Mouse (Mus musculus): ENCODE results near the gene Wbp4. TPM values are rescaled to one million over a fixed set of nuclear protein-coding genes. Genes with fewer than 3 reads are reported as not detected.
A peak's percentile ranks its signal among the peaks of the same experiment; 100 is the strongest.

Gene Wbp4
- total RNA-seq, 4 experiments from 2014 or later = 45.6 to 51.2 (median 51.0) TPM

DNA sequence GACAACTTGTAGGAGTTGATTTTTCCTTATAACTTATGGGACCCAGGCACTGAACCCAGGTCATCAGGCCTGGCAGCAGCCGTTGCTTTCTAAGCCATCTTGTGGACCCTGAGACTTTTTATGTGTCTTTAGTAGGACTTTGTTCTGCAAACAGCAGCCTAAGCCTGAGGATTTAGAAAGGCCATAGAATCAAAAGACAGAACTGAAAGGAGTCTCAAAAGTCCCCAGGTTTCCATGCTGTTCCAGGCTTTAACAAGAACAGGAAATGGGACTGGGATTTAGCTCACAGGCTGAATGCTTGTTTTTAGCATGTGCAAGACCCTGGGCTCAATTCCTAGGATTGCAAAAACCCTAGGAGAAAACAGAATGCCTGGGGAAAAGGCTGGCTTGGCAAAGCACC, 26.5 kb upstream of the Wbp4 start:
- DNase-seq (ENCODE audit: low spot score in 2 of 2) = no peak

GRCm38 (mm10) chr14:79506207-79506606, 24.9 kb upstream of the Wbp4 start:
- DNase-seq (ENCODE audit: low spot score in 2 of 2) = no peak

- no peak for DNase-seq (ENCODE audit: low spot score in 2 of 2)
Measured at GRCm38 (mm10) chr14:79504246-79505006, 23.1 kb upstream of the Wbp4 start.

GRCm38 (mm10) chr14:79503371-79504075, 22.2 kb upstream of the Wbp4 start:
- DNase-seq (ENCODE audit: low spot score in 2 of 2) = no peak

GRCm38 (mm10) chr14:79500756-79501155, 19.4 kb upstream of the Wbp4 start:
- DNase-seq (ENCODE audit: low spot score in 2 of 2) = no peak

GRCm38 (mm10) chr14:79499326-79499725, 18.0 kb upstream of the Wbp4 start:
- DNase-seq (ENCODE audit: low spot score in 2 of 2) = no peak

GRCm38 (mm10) chr14:79494349-79494748, 13.0 kb upstream of the Wbp4 start:
- DNase-seq (ENCODE audit: low spot score in 2 of 2) = no peak

DNA sequence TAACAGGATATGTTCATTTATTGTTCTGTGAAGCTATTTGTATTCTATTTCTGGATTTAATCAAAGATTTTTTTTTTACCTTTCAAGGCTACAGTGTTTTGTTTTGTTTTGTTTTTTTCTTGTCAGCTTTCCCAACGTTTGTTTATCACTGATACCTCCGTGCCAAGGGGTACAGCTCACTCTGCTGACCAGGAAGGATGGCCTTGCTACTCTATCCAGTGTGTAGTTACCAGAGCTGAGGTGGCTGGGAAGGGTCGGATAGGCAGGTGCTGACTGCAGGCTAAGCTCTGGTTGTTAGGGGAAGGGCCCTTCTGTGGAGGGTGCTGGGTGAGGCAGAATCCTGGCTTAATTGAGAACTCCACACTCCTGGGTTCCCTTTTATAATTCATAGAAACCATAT, 8.9 kb upstream of the Wbp4 start:
- DNase-seq (ENCODE audit: low spot score in 2 of 2) = no peak

DNA sequence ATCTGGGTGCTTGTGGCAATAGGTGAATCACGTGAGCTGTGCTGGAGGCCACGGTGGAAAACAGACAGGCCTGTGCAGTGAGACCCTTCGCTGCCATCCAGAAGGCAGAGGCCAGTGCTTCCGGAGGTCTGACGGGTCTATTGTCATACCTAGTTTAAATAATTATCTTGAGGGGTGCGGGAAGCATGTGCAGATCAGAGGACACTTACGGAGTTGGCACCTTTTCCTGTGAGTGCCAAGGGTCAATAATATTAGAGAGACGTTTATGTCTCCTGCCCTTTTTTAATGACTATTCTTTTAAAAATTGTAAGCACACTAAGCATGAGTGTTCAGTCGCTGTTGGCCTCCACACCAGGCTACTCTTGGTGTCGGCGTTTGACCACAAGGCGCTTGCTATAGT, 7.8 kb upstream of the Wbp4 start:
- DNase-seq (ENCODE audit: low spot score in 2 of 2) = no peak

DNA sequence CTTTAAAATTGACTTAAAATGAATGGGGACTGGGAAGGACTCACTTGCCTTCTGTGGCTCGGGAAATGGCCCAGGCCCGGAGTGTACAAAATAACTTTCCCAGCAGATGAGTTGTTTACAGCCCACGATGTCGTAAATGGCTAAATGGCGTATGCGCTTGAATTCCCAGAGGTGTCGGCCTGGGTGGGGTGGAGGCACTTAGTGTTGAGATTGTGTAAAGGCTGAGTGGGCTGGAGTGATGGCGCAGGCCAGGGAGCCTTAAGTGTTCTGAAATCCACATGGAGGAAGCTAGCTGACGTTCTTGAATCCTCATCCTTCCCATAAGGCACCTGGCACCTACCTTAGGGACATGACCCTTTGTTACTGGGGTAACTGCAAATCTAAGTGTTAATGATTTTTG, 7.2 kb upstream of the Wbp4 start:
- DNase-seq (ENCODE audit: low spot score in 2 of 2) = no peak

- DNase-seq (ENCODE audit: low spot score in 2 of 2) = peak in 1 of 2 experiments; percentile 17
Measured at GRCm38 (mm10) chr14:79486993-79487731, 5.8 kb upstream of the Wbp4 start.

GRCm38 (mm10) chr14:79486617-79486992, 5.3 kb upstream of the Wbp4 start:
- DNase-seq (ENCODE audit: low spot score in 2 of 2) = no peak

DNA sequence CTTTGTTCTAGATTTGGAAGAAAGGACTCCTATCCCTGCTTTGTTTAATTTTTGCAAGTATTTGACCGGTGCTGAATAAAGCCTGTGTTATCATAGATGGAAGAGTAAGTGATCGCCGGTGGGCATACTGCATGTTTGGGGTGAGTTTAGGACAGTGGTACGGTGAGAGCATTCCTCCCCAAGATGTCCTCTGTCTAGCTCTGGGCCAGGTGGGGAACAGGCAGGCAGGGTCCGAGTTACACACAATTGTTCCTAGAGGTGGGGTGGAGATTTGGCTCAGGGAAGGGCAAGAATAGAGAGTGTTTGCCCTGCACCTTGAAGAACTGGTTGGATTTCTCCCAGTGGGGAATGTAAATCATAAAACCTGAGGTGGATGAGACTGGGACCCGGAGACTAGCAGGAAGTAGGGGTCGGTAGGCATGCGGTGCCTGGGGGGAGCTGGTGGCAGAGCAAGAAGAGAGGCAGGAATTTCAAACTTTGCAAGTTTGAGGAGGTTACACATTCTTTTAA, 2.3 kb upstream of the Wbp4 start:
- DNase-seq (ENCODE audit: low spot score in 2 of 2) = no peak

DNA sequence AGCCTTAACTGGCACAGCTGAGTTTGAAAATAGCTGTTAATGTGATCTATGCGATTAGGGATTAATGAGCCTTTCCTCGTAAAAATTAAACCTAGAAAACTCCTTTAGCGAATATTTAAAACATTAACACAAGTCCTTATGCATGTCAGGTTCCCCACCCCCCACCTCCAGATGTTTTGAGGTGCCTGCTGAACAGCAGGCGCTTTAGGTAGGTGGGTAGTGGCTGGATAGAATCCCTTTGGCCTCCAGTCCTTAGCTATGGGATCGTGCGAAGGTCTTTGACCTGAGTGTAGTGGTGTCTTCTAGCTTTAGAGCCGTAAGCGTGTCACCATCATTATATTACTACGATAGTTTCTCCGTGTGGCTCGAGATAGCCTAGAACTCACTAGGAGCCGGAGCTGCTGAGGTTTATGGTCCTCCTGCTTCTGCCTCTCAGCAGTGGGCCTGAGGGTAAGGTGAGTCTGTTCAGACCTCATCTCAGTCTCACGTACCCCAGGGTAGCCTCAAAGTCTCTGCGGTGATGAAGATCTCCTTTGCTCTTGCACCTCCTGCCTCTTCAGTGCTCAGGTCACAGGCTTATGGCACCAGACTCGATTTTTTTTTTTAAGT, 1.5 kb upstream of the Wbp4 start:
- DNase-seq (ENCODE audit: low spot score in 2 of 2) = no peak

- peak in 1 of 2 experiments; percentile 18 for DNase-seq (ENCODE audit: low spot score in 2 of 2)
Measured at GRCm38 (mm10) chr14:79482251-79482661, 936 bp upstream of the Wbp4 start.

DNA sequence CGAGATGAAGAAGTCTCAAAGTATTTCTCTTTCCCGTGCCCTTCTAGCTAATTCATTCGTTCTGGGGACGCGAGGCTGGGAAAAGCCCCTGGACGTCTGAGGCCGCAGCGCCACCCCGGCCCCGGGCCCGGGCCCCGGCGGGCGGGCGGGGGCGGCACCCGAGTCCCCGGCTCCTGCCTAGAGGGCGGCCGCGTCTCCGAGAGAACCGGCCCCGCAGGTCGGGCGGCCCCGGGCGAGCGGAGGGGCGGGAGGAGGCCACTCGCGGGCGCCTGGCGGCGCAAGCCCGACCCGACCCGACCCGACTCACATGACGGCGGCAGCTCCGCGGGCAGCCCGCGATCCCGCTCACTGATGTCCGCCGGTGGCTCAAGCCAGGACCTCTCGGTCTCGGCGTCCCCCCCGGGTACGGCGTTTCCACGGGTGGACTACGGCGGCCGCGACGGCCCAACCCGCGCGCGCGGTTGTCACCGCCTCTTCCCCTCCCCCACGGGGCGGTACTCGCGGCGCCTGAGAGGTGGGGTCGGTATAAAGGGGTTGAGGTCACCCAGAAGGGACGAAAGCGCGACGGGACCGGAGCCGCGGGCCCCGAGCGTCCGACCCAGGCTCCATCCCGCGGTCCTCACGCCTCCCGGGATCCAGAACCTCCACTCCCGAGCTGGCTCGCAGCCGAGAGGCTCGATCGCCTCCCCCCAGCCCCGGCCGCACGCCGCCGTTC, 539 bp downstream of the Wbp4 start, which contains the start of gene Elf1:
Gene Elf1 (plus strand): TSS at position 571 of the 715 bp plus-strand sequence.
- peak; percentile 92 to 93 for DNase-seq (ENCODE audit: low spot score in 2 of 2)

- DNase-seq (ENCODE audit: low spot score in 2 of 2) = no peak
Measured at GRCm38 (mm10) chr14:79473384-79473783, 7.9 kb downstream of the Wbp4 start.

- no peak for DNase-seq (ENCODE audit: low spot score in 2 of 2)
Measured at GRCm38 (mm10) chr14:79467621-79468020, 13.7 kb downstream of the Wbp4 start.

DNA sequence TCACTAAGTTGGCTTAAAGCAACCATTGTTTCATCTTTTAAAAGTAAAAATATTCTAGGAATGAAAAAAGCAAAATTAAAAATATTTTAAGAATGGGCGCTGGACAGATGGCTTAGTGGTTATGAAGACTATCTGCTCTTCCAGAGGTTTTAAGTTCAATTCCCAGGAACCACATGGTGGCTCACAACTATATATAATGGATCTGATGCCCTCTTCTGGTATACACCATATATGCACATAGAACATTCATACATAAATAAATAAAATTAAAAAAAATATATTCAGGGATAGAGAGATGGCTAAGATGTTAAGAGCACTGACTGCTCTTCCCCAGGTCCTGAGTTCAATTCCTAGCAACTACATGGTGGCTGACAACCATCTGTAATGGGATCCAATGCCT, 15.7 kb downstream of the Wbp4 start:
- DNase-seq (ENCODE audit: low spot score in 2 of 2) = no peak

DNA sequence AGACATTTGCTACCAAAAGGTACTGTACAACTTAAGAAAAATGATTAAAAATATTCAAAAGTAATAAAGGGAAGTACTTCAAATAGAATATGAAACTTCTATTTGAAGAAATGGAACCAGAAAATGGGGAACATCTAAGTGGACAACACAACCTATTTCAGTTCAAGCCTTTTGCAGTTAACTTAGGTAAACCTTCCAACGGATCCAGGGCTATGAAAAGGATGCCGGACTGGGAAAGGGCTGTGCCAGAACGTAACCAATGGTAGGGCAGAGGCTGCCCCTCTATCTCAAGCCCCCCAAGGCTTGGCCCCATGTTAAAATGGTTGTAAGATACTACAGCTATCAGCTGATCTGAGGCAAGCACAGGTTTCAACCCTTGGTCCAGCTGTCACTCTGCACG, 20.3 kb downstream of the Wbp4 start:
- DNase-seq (ENCODE audit: low spot score in 2 of 2) = no peak

DNA sequence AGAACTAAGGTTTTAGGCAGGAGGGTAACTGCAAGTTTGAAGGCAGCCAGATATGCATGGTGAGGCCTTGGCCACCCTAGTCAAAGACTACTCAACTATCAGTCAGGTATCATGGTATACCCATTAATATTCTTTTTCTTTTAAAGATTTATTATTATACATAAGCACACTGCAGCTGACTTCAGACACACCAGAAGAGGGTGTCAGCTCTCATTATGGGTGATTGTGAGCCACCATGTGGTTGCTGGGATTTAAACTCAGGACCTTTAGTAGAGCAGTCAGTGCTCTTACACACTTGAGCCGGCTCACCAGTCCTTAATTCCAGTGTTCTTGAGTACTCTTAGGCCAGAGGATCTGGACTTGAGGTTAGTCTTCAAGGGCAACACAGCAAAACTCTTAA, 20.9 kb downstream of the Wbp4 start:
- DNase-seq (ENCODE audit: low spot score in 2 of 2) = no peak
